Mouse (Mus musculus) midbrain, embryonic 14.5 days (tissue): ENCODE data around the gene Tpm3. TPM values are rescaled to one million over a fixed set of nuclear protein-coding genes. Genes with fewer than 3 reads are reported as not detected.

Source experiments
- ATAC-seq: fragments of 200-750 bp; cut with Nextera tagmentation; 2 replicates; pipeline ENCODE4 v1.8.0; 2017; ENCODE audit warnings: moderate number of reproducible peaks, moderate library complexity; ENCODE audit not compliant: low FRiP score, low TSS enrichment
- DNase-seq: peaks from one replicate; pipeline ENCODE4 v3.0.0-alpha.2; 2015
- H3K27ac ChIP-seq: fragments of 300-500 bp; sonication (generic); replicated peaks from 2 replicates; pipeline ENCODE4 v1.5.1; 2014; ENCODE audit warnings: mild to moderate bottlenecking, low read depth, low read length, moderate library complexity
- H3K27me3 ChIP-seq: fragments of 300-500 bp; sonication (generic); 2 replicates; pipeline ENCODE4 v1.6.1; 2014; ENCODE audit warnings: low read length, control low read depth, mixed read lengths; ENCODE audit not compliant: control insufficient read depth, insufficient read depth
- H3K36me3 ChIP-seq: fragments of 300-500 bp; sonication (generic); 2 replicates; pipeline ENCODE4 v1.6.1; 2014; ENCODE audit warnings: low read length, control low read depth; ENCODE audit not compliant: control insufficient read depth, insufficient read depth
- H3K4me1 ChIP-seq: fragments of 300-500 bp; sonication (generic); 2 replicates; pipeline ENCODE4 v1.6.1; 2014; ENCODE audit warnings: mild to moderate bottlenecking, antibody characterized with exemption, low read length, control low read depth; ENCODE audit not compliant: control insufficient read depth, insufficient read depth
- H3K4me2 ChIP-seq: fragments of 300-500 bp; sonication (generic); 2 replicates; pipeline ENCODE4 v1.6.1; 2014; ENCODE audit warnings: mild to moderate bottlenecking, low read length, moderate library complexity
- H3K4me3 ChIP-seq: fragments of 300-500 bp; sonication (generic); replicated peaks from 2 replicates; pipeline ENCODE4 v1.5.1; 2014; ENCODE audit warnings: low read depth, low read length
- H3K9ac ChIP-seq: fragments of 300-500 bp; sonication (generic); replicated peaks from 2 replicates; pipeline ENCODE4 v1.6.1; 2014; ENCODE audit warnings: mild to moderate bottlenecking, low read length, moderate library complexity
- H3K9me3 ChIP-seq: fragments of 300-500 bp; sonication (generic); 2 replicates; pipeline ENCODE4 v1.6.1; 2016; ENCODE audit warnings: low read length, control low read depth, mixed read lengths; ENCODE audit not compliant: control insufficient read depth
- WGBS: fragments of 180-500 bp; shearing (Covaris S2); extraction: QIAGEN DNeasy Blood & Tissue Kit; methylation state at CpG from one replicate; pipeline ENCODE4 v1.1.7; 2014; 5-methylcytosine and 5-hydroxymethylcytosine counted together
- polyA plus RNA-seq: library from polyadenylated mRNA; unstranded; fragments of >200 nt; fragmentation: Nextera tagmentation; extraction: Ambion mirVana; gene quantifications from 2 replicates; pipeline ENCODE4 v1.2.1, GENCODE M21; 2014

The Tpm3 gene
- 333 and 357 TPM in 2 replicates for polyA plus RNA-seq

DNA sequence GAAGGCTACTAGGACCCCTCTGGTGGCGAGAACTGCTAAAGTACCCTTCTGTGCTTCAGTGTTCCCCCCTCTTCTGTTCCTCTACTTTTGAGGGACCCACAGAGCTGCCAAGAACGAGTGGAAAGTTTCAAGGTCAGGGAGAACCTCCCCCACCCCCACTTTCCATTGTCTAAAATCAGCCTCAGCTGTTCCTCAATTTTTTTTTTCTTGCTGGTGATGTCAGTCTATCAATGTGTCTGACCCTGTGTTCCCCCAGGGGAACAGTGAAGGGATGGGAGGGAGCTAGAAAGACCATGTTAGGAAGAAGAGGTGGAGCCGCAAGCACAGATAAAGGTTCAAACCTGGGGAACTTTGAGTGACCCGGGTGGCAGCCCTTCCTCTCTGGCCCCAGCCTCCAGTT, at the start of gene Tpm3:
Gene Tpm3, plus strand, starts transcription at position 356 of the 400 bp plus-strand sequence.
- 71% methylated on average over 4 of the region's 4 CpGs for WGBS
- H3K4me1 ChIP-seq: no peaks in the 10 kb centered on the region
- no peak within 1 kb of the TSS for H3K27ac ChIP-seq
- H3K9me3 ChIP-seq: no peaks in the 10 kb centered on the region
- H3K27me3 ChIP-seq: no peaks in the 10 kb centered on the region
- no peaks in the 10 kb centered on the region for H3K36me3 ChIP-seq
- H3K4me2 ChIP-seq: no peak within 1 kb of the TSS
- DNase-seq (no peak), ATAC-seq (no peak)
- no peak within 1 kb of the TSS for H3K4me3 ChIP-seq
- no peak within 1 kb of the TSS for H3K9ac ChIP-seq

DNA sequence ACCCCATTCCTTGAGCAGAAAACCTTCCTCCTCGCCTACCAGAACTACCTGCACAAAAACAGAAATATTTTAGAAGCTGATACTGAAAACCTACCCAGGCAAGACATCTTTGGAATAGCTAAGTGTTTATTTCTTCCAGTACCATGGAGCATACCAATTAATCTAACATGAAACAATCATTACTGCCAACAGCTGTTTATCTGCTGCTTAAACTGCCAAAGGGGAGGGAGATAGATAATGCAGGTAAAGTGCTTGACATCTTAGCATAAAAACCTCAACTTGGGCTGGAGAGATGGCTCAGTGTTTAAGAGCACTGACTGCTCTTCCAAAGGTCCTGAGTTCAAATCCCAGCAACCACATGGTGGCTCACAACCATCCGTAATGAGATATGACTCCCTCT, 37.8 kb upstream of the Tpm3 start:
- WGBS: 93% methylated on average over 2 of the region's 2 CpGs
- Histone ChIP-seq H3K27me3 (no peaks in the 10 kb centered on the region), H3K27ac (no peak overlapping the region), H3K4me3 (no peak overlapping the region), H3K4me1 (no peaks in the 10 kb centered on the region), H3K36me3 (peaks cover 90% of the 10 kb centered on the region), H3K9ac (no peak overlapping the region), H3K4me2 (no peak overlapping the region), H3K9me3 (no peaks in the 10 kb centered on the region)
- no peak for ATAC-seq
- no peak for DNase-seq

DNA sequence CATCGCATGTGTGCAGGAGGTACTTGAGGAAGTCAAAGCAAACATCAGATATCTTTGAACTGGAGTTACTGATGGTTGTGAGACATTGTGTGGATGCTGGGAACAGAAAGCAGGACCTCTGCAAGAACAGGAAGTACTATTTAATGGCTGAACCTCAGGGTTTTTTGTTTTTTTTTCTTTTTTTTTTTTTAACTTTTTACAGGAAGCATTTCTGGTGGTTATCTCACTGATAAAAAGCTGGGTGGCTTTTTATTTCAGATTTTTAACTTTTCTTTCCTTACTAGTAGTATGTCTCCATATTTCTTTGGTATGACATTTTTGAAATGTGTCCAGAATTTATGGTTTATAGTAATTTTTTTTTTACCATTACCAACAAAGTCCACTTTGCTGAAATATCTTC, 36.2 kb upstream of the Tpm3 start:
- DNase-seq: no peak
- H3K4me2 ChIP-seq: no peak overlapping the region
- H3K9ac ChIP-seq: no peak overlapping the region
- WGBS: 98% methylated on average over 1 of the region's 1 CpGs
- H3K27me3 ChIP-seq: no peaks in the 10 kb centered on the region
- no peak overlapping the region for H3K4me3 ChIP-seq
- H3K36me3 ChIP-seq: peaks cover 87% of the 10 kb centered on the region
- no peak overlapping the region for H3K27ac ChIP-seq
- H3K4me1 ChIP-seq: no peaks in the 10 kb centered on the region
- no peak for ATAC-seq
- no peaks in the 10 kb centered on the region for H3K9me3 ChIP-seq

DNA sequence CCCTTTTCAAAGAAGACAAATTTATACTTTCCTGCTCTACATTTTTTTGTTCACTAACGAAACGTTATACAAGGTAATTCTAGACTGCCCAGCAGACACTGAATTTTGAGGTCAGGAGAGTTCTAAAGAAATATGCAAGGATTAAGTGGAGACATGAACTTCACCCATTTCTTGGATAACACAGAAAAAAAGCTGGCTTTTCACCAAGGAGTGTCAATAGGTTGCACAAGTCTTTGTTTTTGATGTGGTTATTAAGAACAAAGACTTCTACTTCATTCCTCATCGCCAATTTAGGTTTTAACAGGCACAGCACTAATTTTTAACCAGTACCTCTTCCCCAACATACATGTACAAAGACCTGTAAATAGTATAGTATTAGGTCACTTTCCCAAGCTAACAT, 22.8 kb upstream of the Tpm3 start:
- Histone ChIP-seq H3K27ac (no peak overlapping the region), H3K27me3 (no peaks in the 10 kb centered on the region), H3K9me3 (no peaks in the 10 kb centered on the region), H3K4me2 (0 out of 2 replicates have a peak overlapping the region, but pooled peaks have one; percentile 4), H3K9ac (no peak overlapping the region), H3K4me3 (no peak overlapping the region), H3K36me3 (peaks cover 25% of the 10 kb centered on the region), H3K4me1 (peaks cover 24% of the 10 kb centered on the region)
- ATAC-seq: no peak
- no peak for DNase-seq
- 78% methylated on average over 3 of the region's 3 CpGs for WGBS

DNA sequence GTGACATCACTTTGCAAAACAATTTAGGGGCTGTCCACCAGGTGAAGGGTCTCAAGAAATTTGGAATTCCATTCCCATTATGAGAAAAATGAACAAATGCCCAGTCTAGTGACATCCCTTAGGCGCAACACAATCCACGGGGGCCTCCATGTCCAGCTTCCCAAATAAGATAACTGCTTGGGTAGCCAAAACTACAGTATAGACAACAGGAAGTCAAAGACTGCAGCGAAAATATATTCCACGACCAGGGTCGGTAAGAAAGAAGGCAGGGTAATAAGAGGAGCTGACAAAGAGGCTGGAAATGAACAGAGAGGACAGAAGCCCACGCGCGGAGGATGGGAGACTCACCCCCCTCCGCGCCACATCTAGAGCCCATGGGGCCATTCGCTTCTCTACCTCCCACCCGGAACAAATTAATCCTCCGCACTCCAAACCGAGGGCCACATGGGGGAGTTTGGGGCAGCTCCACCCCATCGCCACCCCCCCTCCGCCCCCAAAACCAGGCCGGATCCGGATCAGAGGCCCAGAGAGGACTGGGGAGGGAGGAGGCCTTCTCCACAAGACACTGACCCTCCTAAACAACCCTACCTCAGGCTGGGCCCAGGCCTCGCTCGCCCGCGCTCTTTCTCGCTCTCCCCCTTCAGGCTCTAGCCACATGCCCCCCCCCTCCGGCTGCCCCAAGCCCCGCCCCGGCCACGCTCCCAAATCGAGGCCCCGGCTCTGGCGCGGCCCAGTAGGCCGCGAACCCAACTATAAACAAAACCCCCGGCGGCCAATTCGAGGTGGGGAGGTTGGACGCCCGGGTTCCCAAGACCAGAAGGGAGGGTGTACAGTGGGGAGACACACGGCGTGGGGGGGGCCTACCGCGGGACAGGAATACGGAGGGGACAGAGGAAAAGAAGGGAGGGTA, 20.8 kb upstream of the Tpm3 start, which contains the start of gene 4933434E20Rik:
Gene 4933434E20Rik, plus strand, starts transcription at position 196 of the 910 bp plus-strand sequence.
- WGBS: under 1% methylated on average over 43 of the region's 43 CpGs
- H3K4me2 ChIP-seq: peak within 1 kb of the TSS; percentile 70
- DNase-seq: peak; percentile 72

DNA sequence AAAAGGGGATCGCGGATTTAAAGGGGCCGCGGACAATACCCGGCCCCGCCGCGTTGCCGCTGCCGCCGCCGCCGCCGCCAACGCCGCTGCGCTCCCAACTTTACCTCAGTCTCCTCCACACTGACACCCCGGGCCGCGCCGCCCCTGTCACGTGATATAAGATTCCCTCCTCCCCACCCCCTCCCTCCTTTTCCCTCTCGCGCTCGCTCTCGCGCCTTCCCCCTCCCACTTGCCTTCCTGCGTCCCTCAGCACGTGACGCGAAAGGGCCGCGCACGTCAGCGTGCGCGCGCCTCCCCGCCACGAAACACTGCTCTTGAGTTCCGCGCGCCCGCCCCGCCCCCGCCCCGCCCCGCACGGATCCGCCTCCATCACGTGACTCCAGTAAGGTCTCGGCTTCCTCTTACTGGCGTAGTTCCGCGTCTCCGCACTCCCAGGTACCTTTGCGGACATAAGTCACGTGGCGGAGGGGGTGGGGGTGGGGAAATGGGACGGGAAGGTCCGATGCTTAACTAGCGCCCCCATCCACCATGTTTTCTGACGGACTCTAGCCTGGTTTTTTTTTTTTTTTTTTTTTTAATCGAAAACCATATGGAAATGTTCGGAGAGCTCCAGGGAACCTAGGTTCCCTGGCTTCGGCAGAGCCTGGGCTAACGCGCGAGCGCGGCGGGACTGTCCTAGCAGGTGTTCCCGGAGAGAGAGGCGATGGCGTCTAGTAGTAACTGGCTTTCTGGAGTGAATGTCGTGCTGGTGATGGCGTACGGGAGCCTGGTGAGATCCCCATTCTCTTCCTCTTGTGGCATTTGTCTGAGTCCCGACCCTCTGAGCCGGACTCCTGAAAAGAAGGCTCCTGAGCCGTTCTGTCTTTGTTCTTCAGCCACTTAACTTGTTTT, 19.9 kb upstream of the Tpm3 start, which contains the start of gene Ubap2l:
Gene Ubap2l, minus strand, starts transcription at position 278 of the 891 bp plus-strand sequence.
- Histone ChIP-seq H3K9me3 (no peaks in the 10 kb centered on the region), H3K27ac (peak within 1 kb of the TSS; percentile 94), H3K4me2 (peak within 1 kb of the TSS; percentile 84), H3K4me3 (peak within 1 kb of the TSS; percentile 78), H3K4me1 (peaks cover 32% of the 10 kb centered on the region), H3K9ac (peak within 1 kb of the TSS; percentile 95), H3K27me3 (no peaks in the 10 kb centered on the region), H3K36me3 (peaks cover 29% of the 10 kb centered on the region)
- ATAC-seq (peak; percentile 96), DNase-seq (peak; percentile 100)
- WGBS: under 1% methylated on average over 81 of the region's 81 CpGs

More for the DNA sequence above, 20.8 kb upstream of the Tpm3 start, which contains the start of gene 4933434E20Rik:
- peak; percentile 75 for ATAC-seq
- peaks cover 28% of the 10 kb centered on the region for H3K36me3 ChIP-seq
- peak within 1 kb of the TSS; percentile 94 for H3K27ac ChIP-seq
- H3K27me3 ChIP-seq: no peaks in the 10 kb centered on the region
- no peaks in the 10 kb centered on the region for H3K9me3 ChIP-seq
- peak within 1 kb of the TSS; percentile 78 for H3K4me3 ChIP-seq
- peaks cover 32% of the 10 kb centered on the region for H3K4me1 ChIP-seq
- H3K9ac ChIP-seq: peak within 1 kb of the TSS; percentile 95

DNA sequence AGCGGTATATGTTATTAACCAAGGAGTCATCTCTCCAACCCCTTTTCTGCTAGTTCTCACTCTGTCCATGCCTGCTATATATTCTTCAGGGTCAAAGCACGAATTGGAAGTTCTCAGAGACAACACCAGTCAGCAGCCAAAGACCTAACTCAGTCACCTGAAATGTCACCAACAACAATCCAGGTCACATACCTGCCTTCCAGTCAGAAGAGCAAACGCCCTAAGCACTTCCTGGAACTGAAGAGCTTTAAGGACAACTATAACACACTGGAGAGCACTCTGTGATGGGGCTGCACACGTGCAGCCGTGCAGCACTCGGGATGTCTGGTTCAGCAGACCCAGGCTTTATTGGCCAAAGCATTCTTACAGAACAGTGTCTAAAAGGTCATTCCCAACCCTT, 10.9 kb upstream of the Tpm3 start:
- no peaks in the 10 kb centered on the region for H3K9me3 ChIP-seq
- no peak overlapping the region for H3K27ac ChIP-seq
- H3K4me3 ChIP-seq: no peak overlapping the region
- no peak overlapping the region for H3K9ac ChIP-seq
- peaks cover 71% of the 10 kb centered on the region for H3K36me3 ChIP-seq
- WGBS: 95% methylated on average over 6 of the region's 6 CpGs
- no peak overlapping the region for H3K4me2 ChIP-seq
- H3K4me1 ChIP-seq: no peaks in the 10 kb centered on the region
- ATAC-seq (no peak), DNase-seq (no peak)
- H3K27me3 ChIP-seq: no peaks in the 10 kb centered on the region

DNA sequence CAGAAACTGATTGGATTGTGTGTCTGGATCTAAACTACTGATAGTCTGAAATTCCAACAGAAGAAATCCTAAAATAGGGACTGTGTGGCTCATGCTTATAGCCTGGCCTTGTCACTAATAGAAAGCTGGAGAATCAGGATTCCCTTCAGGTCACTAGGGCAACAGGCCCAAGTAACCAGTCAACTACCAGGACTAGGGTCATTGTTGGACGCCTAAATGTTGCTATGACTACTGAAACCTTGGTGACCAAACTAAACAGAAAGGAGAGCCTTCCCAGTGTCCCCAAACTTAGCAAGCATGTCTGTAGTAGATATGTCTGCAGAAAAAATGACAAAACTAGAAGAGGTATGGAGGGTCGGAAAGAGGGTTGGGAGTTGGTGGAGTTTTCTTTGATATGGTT, 9.9 kb upstream of the Tpm3 start:
- Histone ChIP-seq H3K9ac (no peak overlapping the region), H3K4me1 (no peaks in the 10 kb centered on the region), H3K4me2 (no peak overlapping the region), H3K4me3 (no peak overlapping the region), H3K27me3 (no peaks in the 10 kb centered on the region), H3K36me3 (peaks cover 61% of the 10 kb centered on the region), H3K9me3 (no peaks in the 10 kb centered on the region), H3K27ac (no peak overlapping the region)
- ATAC-seq (no peak), DNase-seq (no peak)
- WGBS: 57% methylated on average over 2 of the region's 2 CpGs
